Mouse (Mus musculus) layer of hippocampus, adult 2 months (tissue): ENCODE measurements around the gene BC028528. TPM values are rescaled to one million over a fixed set of nuclear protein-coding genes. Genes with fewer than 3 reads are reported as not detected.
"Not testable (repeated sequence)": the region's sequence is repeated elsewhere in the genome, so short reads cannot be mapped to it uniquely, and the experiment has no call there.

Experiments used
- DNase-seq, 2 experiments: peaks; one replicate each; pipeline ENCODE4 v3.0.0; 2022; ENCODE audit warnings: low spot score in 2 of 2
- H3K27ac ChIP-seq: fragments of 200-600 bp; 2 replicates; pipeline ENCODE4 v1.8.1; 2022
- H3K4me3 ChIP-seq: fragments of 200-600 bp; 2 replicates; pipeline ENCODE4 v1.8.1; 2022; ENCODE audit warnings: mild to moderate bottlenecking
- CTCF ChIP-seq: fragments of 200-600 bp; conservative IDR thresholded peaks from 2 replicates; pipeline ENCODE4 v1.8.1; 2022; ENCODE audit warnings: antibody characterized with exemption, mild to moderate bottlenecking, moderate library complexity
- total RNA-seq, 2 experiments: library from RNA; stranded (reverse); gene quantifications; 2 replicates each; pipeline ENCODE4 v1.2.3; 2021

The BC028528 gene
- total RNA-seq, 2 experiments from 2014 or later: 3.4 to 4.8 TPM

GRCm38 (mm10) chr3:95902373-95902625 is 10.5 kb upstream of the BC028528 start:
- H3K4me3 ChIP-seq: no peak overlapping the region
- DNase-seq: no peak
- H3K27ac ChIP-seq: peak overlapping the region; percentile 86
- TF ChIP-seq CTCF: no peak

GRCm38 (mm10) chr3:95901616-95902372 is 10.0 kb upstream of the BC028528 start:
- TF ChIP-seq CTCF: no peak
- Histone ChIP-seq H3K4me3 (no peak overlapping the region; the same call in 1 of the 2 replicates), H3K27ac (peak overlapping the region; percentile 86)

DNA sequence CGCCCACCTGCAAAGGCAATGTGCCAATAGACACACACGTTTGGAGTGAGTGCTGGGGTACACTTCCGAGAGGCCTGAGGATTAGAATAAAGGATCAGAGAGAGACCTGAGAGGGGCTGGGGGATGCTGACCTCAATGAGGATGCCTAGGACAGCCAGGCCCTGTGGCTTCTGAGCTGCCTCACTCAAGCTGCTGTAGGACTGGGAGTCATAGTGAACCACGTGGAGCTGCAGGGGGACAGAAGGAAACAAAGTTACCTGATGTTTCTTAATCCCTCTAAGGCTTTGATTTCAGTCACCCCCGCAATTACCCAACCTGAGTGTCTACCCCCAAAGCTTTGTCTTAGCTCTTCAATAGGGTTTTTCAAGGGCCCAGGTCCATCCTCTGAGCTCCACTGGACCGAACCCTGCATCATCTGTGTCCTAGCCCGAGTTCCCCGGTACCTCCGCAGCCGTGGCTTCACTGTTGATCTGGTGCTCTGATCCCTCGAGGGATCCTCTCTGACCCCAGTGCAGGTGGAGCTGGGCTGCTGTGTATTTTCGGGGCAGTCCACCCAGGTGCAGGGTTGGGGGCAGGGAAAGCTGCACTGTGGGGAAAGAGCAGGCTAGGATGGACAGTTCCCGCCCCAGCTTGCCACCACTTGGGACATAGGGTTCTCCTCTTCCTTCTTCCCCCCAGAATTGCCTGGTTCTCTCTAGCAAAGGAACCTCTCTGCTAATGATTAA is 8.2 kb upstream of the BC028528 start:
- DNase-seq: no peak
- no peak for TF ChIP-seq CTCF
- Histone ChIP-seq H3K27ac (no peak overlapping the region), H3K4me3 (no peak overlapping the region)

More at GRCm38 (mm10) chr3:95901616-95902372, 10.0 kb upstream of the BC028528 start:
- DNase-seq: no peak

DNA sequence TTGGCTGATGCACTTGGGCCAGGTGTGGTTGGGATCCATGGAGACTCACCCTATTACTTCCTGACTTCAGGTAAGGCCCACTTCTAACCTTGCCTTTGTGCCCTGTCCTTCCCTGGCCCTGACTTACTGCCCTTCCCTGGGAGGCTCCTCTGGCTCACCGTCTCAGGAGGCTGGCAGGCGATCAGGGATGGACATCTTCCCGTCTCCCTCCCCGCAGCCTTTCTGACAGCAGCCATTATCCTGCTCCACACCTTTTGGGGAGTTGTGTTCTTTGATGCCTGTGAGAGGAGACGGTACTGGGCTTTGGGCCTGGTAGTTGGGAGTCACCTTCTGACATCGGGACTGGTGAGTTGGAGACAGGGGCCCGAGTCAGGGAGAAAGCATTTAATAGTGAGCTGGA is 3.7 kb upstream of the BC028528 start:
- H3K4me3 ChIP-seq, DNase-seq, H3K27ac ChIP-seq: not testable (repeated sequence)

GRCm38 (mm10) chr3:95894317-95895160 is 2.7 kb upstream of the BC028528 start:
- peak overlapping the region; percentile 94 for H3K4me3 ChIP-seq
- no peak for TF ChIP-seq CTCF
- DNase-seq: no peak
- peak overlapping the region; percentile 94 for H3K27ac ChIP-seq

DNA sequence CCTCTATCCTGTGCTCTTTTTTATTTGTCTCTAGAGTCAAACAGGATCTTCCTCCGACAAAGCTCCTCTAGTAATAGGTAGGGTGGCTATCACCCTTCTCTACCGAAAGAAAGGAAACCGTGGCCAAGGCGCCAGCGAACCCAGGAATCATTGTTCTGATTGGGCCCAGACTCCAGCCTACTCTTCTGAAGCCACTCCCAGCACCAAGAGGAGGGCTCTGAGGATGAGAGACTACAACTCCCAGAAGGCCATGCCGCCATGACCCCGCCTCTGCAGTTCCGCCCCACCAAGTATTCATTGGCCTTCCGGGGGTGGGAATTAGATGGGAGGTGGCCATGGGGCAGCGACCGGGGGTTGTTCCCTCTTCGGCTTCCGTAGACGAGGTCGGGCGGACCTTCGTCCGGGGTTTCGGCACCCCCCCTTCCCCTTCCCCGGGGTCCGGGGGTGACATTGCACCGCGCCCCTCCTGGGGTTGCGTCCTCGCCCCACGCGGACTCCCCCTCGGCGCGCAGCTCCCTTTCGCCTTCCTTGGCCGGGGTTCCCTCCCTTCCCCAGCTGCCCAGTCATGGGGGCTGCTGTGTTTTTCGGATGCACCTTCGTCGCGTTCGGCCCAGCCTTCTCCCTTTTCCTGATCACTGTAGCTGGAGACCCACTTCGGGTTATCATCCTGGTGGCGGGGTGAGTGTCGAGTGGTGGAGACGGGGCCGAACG is 2.0 kb upstream of the BC028528 start, which contains the start of gene Aph1a:
Aph1a (plus strand) TSS at position 364 of the 711 bp plus-strand sequence.
- DNase-seq: peak; percentile 96 to 99
- peak within 1 kb of the TSS; percentile 94 for H3K4me3 ChIP-seq
- peak within 1 kb of the TSS; percentile 94 for H3K27ac ChIP-seq

DNA sequence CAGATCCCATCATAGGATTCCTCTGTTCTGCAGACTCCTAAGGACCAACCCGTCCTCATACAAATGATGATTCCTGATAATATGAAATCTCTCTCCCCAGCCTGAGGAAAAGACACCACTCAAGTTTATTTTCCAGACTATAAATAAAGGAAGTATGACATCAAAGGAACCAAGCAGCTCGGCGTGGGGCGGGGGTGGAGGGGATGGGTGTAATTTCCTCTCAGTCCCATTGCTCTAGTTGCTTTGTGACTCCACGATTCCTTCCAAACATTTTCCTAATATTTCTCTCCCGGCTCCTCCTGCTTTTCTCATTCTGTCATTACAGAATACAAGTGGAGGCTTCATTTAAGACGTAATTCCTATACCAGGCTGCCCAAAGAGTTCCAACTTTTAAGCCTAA is 1.3 kb upstream of the BC028528 start:
- TF ChIP-seq CTCF: no peak

GRCm38 (mm10) chr3:95892066-95893052 is 554 bp upstream of the BC028528 start:
- Histone ChIP-seq H3K4me3 (no peak overlapping the region; the same call in 1 of the 2 replicates), H3K27ac (peak overlapping the region; percentile 91)
- no peak for TF ChIP-seq CTCF
- DNase-seq: no peak

More for the DNA sequence above, 1.3 kb upstream of the BC028528 start:
- no peak for DNase-seq
- Histone ChIP-seq H3K27ac (peak overlapping the region; percentile 91), H3K4me3 (peak overlapping the region; percentile 94)

- TF ChIP-seq CTCF: no peak
- H3K4me3 ChIP-seq: no peak overlapping the region
These were observed 2.1 kb downstream of the BC028528 start for GRCm38 (mm10) chr3:95889664-95890063.

GRCm38 (mm10) chr3:95887596-95887995 is 4.2 kb downstream of the BC028528 start:
- no peak for TF ChIP-seq CTCF
- Histone ChIP-seq H3K4me3 (no peak overlapping the region), H3K27ac (no peak overlapping the region)
- DNase-seq: no peak

More at GRCm38 (mm10) chr3:95889664-95890063, 2.1 kb downstream of the BC028528 start:
- no peak overlapping the region for H3K27ac ChIP-seq
- no peak for DNase-seq

DNA sequence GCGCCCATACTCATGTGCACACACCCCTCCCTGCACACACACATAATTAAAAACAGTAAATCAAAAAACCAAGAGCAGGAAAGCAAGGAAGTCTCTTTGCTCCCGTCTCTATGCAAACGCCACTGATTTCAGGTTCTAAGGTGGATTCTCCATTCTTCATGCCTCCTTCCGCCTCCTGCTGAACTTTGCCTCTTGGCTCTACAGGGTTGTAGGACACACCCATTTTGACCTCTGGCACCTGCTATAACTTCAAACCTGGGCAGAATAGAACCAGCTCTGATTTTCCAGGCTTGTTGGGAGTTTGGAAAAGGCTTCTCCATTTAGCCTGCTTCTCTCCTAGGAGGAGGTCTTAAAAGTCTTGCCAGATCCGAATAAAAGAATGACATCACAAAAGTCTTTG is 7.4 kb downstream of the BC028528 start:
- no peak for DNase-seq
- Histone ChIP-seq H3K27ac (no peak overlapping the region), H3K4me3 (no peak overlapping the region)
- no peak for TF ChIP-seq CTCF
